Mouse (Mus musculus) myocyte (in vitro differentiated cells): ENCODE results near the gene Ssbp3.

Source experiments
- E2F4 ChIP-seq: IDR thresholded peaks from one replicate; pipeline ENCODE4 v1.6.1; 2011; ENCODE audit warnings: mild to moderate bottlenecking, control low read depth, moderate library complexity; ENCODE audit not compliant: insufficient read depth
- MAX ChIP-seq: IDR thresholded peaks from one replicate; pipeline ENCODE4 v1.6.1; 2011; ENCODE audit warnings: low read depth, mild to moderate bottlenecking, control low read depth
- MYOG ChIP-seq, 3 experiments: IDR thresholded peaks; one replicate each; pipeline ENCODE4 v1.6.1; 2011; ENCODE audit warnings: control low read depth in 2 of 3, low read depth in 2 of 3, mild to moderate bottlenecking in 2 of 3; ENCODE audit not compliant: insufficient read length in 2 of 3, control insufficient read depth in 1 of 3, insufficient read depth in 1 of 3
- POLR2A ChIP-seq: IDR thresholded peaks from one replicate; pipeline ENCODE4 v1.6.1; 2011; ENCODE audit warnings: low read depth, mild to moderate bottlenecking, control low read depth, moderate library complexity; ENCODE audit not compliant: insufficient read length
- POLR2AphosphoS2 ChIP-seq: IDR thresholded peaks from one replicate; pipeline ENCODE4 v1.6.1; 2011; ENCODE audit warnings: low read depth, control low read depth; ENCODE audit not compliant: insufficient read length
- TCF12 ChIP-seq: IDR thresholded peaks from one replicate; pipeline ENCODE4 v1.6.1; 2011; ENCODE audit warnings: mild to moderate bottlenecking, control low read depth; ENCODE audit not compliant: poor library complexity, insufficient read depth, severe bottlenecking
- USF1 ChIP-seq: IDR thresholded peaks from one replicate; pipeline ENCODE4 v1.6.1; 2011; ENCODE audit warnings: low read depth, mild to moderate bottlenecking, control low read depth, moderate library complexity

- TF ChIP-seq E2F4 = no peak
- no peak for TF ChIP-seq POLR2A
- TF ChIP-seq TCF12 = no peak
- no peak for TF ChIP-seq USF1
- TF ChIP-seq MYOG (IDR thresholded peaks at IDR 0.05; ENCODE audit: control insufficient read depth in 1 of 3, insufficient read depth in 1 of 3, insufficient read length in 2 of 3, low read depth in 2 of 3) = no peak
- TF ChIP-seq MAX = no peak
- TF ChIP-seq POLR2AphosphoS2 = no peak
Observed at GRCm38 (mm10) chr4:106866845-106867244, 43.7 kb upstream of the Ssbp3 start.
